Mouse (Mus musculus) thymus, postnatal 0 days (tissue): Measurements from ENCODE around the gene Senp3. TPM values are rescaled to one million over a fixed set of nuclear protein-coding genes. Genes with fewer than 3 reads are reported as not detected.
"Not testable (repeated sequence)": the region's sequence is repeated elsewhere in the genome, so short reads cannot be mapped to it uniquely, and the experiment has no call there.

Experiments
- DNase-seq: peaks from one replicate; pipeline ENCODE4 v3.0.0-alpha.2; 2015; ENCODE audit warnings: low spot score
- polyA plus RNA-seq: library from polyadenylated mRNA; unstranded; fragments of >200 nt; fragmentation: Nextera tagmentation; extraction: Ambion mirVana; gene quantifications from 2 replicates; pipeline ENCODE4 v1.2.1, GENCODE M21; 2015

Senp3 gene
- polyA plus RNA-seq, 1 experiment from 2014 or later: 69.1 TPM

GRCm38 (mm10) chr11:69704613-69705010, 22.7 kb upstream of the Senp3 start:
- no peak for DNase-seq

GRCm38 (mm10) chr11:69703814-69704612, 22.1 kb upstream of the Senp3 start:
- DNase-seq: no peak

- not testable (repeated sequence) for DNase-seq
Measured at GRCm38 (mm10) chr11:69703381-69703780, 21.5 kb upstream of the Senp3 start.

- DNase-seq: not testable (repeated sequence)
Measured at GRCm38 (mm10) chr11:69702886-69703285, 21.0 kb upstream of the Senp3 start.

DNA sequence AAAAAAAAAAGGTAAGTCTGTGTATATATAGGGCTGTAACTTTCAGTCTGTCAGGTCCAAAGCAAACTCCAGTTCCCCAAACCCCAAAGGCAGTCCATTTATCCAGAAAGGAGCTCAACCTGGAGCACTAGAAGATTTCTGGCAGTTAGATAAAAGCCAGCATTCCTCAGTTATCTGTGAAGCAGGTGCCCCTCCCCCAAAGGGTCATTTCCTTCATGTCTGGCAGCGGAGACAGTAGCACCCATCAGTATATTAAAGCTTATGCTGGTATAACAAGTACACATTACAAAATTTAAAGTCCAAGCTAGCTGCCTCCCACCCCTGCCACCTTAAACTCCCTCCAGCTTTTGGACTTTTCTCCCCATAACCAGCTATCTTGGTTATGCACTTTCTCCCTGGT, 17.7 kb upstream of the Senp3 start:
- no peak for DNase-seq

GRCm38 (mm10) chr11:69698574-69698973, 16.7 kb upstream of the Senp3 start:
- DNase-seq: no peak

DNA sequence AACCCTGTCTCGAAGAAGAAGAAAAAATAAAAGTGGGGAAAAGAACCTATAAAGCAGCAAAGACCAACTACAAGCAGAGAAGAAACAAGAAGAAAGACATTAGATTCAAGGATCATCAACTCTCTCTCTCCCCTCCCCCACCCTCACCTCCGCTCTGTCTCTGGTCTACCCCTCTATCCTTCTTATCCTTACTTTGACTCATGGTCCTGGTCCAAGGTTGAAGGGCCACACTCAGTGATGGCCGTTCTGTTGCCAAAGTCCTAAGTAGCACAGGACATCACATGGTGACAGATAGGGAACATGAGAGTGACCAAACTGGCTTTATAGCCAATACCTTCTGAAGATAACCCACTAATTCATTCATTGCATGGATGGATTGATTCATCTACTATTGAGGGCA, 15.5 kb upstream of the Senp3 start:
- no peak for DNase-seq

GRCm38 (mm10) chr11:69695361-69696181, 13.7 kb upstream of the Senp3 start, which contains the start of the genes Tnfsf12 and Tnfsfm13:
TSS of gene Tnfsf12 (minus strand) at chr11:69695849.
TSS of gene Tnfsfm13 (minus strand) at chr11:69696098.
- no peak for DNase-seq

DNA sequence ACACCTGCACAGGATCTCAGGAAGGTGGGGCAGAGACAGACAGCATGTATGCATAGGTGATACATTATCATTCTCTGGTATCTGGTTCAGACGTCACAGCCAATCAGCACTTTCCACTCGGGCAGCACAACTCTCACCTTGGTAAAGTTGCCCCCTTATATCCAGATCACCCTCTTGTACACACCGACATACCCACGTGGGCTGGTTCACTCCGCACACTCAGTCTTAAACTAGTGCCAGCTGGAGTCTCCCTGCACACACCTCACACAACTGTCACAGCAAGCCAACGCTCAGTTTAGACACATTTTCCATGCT, 13.1 kb upstream of the Senp3 start:
- no peak for DNase-seq

GRCm38 (mm10) chr11:69693421-69693965, 11.6 kb upstream of the Senp3 start:
- no peak for DNase-seq

- DNase-seq: no peak
Measured at GRCm38 (mm10) chr11:69692863-69693262, 11.0 kb upstream of the Senp3 start.

DNA sequence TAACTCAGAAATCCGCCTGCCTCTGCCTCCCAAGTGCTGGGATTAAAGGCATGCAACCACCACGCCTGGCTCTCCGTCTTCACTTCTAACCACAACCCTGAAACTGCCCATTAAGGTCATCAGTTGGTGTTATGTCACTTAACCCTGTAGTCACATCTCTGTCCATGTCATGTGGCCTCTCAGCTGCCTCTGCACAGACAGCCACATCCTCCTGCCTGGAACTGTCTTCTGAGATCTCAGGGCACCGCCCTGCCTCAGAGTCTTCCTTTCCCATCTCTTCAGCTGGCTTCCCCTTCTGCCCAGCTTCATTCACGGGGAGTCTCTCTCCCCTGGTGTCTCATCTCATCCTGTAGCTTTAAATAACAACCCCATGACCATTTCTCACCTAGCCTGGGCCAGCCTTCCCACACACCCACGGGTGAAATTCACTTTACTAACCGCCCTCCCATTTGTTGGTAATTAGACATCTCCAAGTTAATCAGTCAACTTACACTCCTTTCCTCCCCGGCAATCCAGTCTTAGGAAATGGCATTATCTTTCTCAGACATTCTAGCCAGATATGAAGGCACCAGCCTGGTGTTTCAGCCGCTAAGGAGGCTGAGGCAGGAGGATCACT, 10.4 kb upstream of the Senp3 start:
- DNase-seq: no peak

GRCm38 (mm10) chr11:69689891-69690290, 8.0 kb upstream of the Senp3 start:
- DNase-seq: no peak

DNA sequence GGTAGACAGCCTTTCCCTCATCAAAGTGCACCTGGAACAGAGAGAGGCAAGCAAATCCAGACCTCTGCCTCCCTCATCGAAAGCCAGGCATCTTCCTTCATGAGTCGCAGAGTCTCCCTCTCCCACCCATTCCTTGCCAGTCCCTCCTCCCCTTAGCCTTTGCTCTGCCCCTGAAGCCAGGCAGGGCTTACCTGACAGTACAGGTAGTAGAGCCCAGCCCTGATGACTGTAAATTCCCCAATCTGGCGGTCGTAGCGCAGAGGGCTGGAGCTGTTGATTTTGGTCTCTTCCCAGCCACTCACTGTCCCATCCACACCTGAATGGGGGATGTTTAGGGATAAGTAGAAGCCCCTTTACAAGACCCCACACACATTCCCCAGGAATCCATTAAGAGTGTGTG, 5.2 kb upstream of the Senp3 start:
- no peak for DNase-seq

DNA sequence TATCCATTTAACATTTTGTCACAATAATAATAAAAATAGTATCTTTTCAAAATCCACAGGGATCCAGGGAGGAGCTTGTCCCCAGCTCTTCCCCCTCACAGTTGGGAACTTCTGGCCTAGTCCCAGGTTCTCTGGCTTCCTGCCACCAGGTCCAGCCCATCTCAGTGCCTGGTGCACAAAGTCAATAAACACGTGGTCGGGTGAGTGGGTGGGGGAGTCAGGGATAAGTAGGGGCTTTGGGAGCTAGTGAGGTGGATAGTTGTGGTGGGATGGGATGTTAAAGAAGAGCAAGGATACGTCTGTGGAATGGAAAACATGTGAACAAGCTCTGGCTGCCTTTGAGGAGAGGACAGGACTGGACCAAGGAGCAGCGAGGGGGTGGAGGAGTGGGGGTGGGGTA, 4.5 kb upstream of the Senp3 start:
- no peak for DNase-seq

- no peak for DNase-seq
Measured at GRCm38 (mm10) chr11:69685526-69686148, 3.8 kb upstream of the Senp3 start, which contains the start of gene Tnfsf13. TSS of gene Tnfsf13 (minus strand) at chr11:69685784.

DNA sequence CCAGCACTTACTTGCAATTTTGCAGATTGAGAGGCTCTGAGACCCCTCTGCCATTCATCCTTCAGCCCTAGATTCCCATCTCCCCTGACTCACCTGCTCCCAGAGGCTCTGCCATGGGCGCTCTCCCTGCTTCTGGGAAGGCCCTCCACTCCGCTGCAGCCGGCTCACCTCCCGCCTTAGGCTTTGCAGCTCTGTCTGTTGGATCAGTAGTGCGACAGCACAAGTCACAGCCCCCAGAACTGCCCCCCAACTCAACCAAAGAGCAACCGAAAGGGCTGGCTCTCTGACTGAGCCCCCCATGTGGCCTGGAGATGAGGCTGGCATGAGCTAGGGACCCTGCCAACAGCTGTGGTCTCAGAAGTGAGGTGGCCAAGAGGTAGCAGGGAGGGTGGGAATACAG, 3.1 kb upstream of the Senp3 start:
- no peak for DNase-seq

DNA sequence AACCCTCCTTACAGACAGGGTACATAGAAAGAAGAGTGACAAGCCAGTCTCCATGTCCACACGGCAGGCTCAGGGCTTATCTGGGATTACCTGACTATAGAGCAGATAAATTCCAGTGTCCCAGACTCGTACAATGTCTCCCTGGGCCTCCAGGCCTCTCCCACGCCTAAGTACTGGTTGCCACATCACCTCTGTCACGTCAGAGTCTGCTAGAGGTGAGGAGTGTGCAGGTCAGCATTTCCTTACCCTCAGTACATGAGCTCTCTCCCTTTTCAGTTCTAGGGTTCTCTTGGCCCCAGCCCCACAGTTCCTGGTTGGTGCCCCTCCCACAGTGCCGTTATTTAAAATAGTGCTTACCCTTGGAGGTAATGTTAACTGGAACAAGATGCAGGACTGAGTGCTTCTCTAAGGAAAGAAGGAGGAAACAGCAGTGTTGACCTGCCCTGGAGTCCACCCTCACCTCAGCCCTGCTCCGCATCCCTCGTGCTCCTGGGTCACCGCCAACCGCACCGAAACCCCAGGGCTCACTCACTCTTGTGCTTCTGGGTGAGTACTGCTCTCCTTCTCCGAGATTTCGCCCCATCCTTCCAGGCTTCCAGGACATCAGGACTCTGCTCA, 2.4 kb upstream of the Senp3 start:
- DNase-seq: no peak

- no peak for DNase-seq
Measured at GRCm38 (mm10) chr11:69683576-69683975, 1.7 kb upstream of the Senp3 start.

- peak; percentile 89 for DNase-seq
Measured at GRCm38 (mm10) chr11:69682840-69683533, 1.1 kb upstream of the Senp3 start.
